Mouse (Mus musculus) megakaryocyte-erythroid progenitor cell, adult 5-6 weeks (primary cell): Measurements from ENCODE around the gene Slc36a1. TPM values are rescaled to one million over a fixed set of nuclear protein-coding genes. Genes with fewer than 3 reads are reported as not detected.

ENCODE experiments used
- ATAC-seq: replicated peaks from 2 replicates; pipeline ENCODE4 v1.8.0; 2016; ENCODE audit warnings: mild to moderate bottlenecking, inconsistent platforms; ENCODE audit not compliant: severe bottlenecking, poor library complexity, low FRiP score, low TSS enrichment
- total RNA-seq, 2 experiments: library from RNA; stranded (forward) in 1 of 2; stranded (reverse) in 1 of 2; fragments of 200-1000, 215-1000 nt in 1 of 2; fragments of >200 nt in 1 of 2; fragmentation: Nextera tagmentation in 1 of 2; gene quantifications; 2 replicates each; pipeline ENCODE4 v1.2.3; 2014 to 2017

The Slc36a1 gene
- total RNA-seq, 2 experiments from 2014 or later: 3.0 to 9.1 TPM

DNA sequence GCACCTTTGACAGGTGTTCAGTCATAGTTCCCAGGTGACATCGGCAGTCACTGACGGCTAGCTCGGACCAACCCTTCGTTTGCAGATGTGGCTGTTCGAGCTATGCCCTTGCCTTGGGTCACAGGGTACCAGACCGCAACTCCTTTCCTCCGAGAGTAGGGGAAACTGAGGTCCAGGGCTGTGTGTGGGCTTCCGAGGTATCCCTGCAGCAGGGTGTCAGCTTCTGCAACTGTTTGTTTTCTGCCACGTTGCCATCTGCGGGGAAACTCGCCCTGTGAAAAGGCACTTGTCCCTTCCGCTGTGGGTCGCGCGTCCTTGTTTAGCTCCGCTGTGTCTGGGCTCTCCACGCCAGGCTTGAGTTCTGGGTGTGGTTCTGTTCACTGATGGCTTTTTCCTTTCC, 452 bp downstream of the Slc36a1 start:
- peak; percentile 41; the same call in 1 of the 2 replicates for ATAC-seq

DNA sequence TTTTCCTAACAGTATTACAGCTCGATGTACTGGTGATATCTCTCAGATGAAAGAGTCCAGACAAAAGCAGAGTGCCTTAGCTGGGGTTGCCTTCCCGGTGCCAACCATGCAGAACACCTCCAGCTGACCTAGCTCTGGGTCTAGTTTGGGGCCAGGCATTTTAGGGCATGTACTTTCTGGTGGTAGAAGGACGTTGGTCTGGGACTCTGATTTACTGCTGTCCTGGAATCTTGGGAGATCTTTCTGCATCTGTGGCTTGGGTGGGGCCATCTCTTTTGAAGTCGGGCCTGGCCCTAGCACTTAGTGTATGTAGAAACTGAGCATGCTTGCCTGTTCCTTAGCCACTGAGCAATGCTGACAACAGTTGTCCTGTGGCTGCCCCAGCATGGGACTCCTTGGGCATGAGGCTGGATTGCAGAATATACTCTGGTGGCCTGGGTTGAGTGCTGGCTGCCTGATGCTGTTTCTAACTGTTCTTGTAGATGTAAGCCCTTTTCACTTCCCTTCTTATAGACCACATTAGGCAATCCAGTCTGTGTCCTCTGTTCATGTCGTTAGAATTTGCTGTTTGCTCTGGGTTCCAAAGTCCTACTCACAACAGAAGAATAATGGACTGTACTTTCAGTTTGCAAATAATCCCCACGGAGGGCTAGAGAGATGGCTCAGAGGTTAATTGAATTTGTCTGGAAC, 4.0 kb downstream of the Slc36a1 start:
- ATAC-seq: no peak

DNA sequence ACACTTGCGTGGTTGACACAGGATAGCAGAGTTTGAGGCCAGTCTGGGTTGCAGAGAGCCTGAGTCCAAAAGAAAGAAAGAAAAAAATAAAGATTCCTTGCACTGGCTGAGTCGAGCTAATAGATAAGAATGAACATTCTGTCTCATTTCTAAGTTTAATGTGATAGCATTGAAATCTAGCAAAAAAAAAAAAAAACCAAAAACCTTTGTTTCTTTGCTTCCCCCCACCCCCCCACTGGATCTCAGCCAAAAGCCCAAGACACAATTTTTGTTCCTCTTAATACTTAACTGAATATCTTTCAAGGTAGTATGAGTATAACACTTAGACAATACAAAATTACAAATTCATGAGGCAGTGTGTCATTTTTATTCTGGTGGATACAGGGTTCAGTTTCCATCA, 4.9 kb downstream of the Slc36a1 start:
- no peak for ATAC-seq

DNA sequence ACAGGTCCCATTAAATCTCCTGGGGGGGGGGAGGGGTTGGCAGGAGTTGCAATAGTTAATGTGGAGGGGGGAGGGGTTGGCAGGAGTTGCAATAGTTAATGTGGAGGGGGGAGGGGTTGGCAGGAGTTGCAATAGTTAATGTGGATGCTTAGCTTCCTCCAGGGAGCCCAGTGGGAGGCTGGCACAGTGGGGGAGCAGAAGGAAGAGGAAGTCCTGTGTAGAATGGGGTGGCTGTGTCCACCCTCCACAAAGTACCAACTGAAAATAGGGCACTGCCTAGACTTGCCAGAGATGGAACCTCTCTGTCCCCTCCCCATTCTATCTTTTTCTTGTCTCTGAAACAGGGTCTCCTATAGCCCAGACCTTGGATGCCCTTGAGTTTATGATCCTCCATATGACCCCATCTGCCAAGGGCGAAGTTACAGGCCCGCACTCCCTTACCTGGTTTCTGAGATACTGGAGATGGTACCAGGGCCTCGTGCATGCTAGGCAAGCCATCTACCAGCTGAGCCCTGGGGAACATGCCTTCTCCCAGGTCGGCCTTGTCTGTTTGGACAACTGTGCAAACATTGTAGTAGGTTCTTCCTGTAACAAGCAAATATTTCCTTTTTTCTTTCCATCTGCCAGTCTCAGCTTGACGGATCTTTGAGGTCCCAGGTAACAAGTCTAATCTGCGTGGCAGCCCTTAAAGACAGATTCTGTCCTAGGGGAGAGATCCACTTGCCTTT, 5.6 kb downstream of the Slc36a1 start:
- no peak for ATAC-seq

DNA sequence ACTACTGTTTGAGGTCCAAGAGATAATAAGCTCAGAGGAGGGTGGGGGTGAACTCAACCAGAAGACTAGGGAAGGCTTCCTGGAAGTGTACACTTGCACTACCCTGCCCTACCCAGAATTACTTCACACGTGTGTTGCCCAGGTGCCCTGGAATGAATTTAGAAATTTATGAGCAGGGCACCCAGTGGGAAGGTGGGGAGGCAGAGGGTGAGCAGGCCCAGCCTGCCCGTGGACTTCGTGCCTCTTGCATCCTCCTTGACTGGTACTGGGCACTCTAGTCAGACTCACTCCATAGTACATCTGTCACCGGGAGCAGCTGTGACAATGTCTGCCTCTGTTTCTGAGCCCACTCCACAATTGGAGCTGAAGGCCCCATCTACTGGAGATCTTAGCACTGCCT, 9.4 kb downstream of the Slc36a1 start:
- no peak for ATAC-seq

DNA sequence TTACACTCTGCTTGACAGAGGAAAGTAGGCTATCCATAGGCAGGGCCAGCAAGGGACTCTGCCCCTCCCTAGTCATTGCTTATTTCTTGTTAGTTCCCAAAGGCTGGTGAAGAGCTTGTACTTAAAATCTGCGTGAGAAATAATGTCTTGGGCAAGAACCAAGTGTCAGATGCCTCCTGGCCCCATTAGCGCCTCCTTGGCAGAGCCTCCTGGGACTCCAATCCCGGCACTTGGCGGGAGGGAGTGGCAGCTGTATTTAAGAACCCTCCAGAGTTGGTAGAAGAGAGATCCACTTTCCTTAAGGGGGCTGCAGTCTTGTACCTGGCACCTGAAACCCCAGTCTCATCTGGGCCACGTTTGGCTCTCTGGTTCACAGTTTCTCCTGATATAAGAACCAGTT, 10.0 kb downstream of the Slc36a1 start:
- ATAC-seq: no peak

DNA sequence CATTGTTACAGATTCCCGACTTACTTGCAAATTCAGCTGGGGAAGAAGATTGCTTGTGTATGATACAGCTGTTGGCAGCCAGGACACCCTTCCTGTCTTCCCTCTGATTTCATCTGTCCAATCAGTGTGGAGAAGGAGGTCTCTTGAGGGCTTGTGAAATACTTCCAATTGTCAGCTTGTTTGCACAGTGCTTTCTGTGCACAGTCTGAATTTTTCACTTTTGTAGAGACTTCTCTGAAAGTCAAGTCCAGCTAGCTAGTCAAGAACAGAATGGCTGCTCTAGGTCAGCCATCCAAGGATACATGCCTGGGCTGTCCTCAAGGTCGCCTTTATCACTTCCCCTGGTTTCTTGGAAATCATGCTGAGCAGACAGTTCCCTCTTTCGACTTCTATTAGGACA, 10.8 kb downstream of the Slc36a1 start:
- no peak for ATAC-seq

DNA sequence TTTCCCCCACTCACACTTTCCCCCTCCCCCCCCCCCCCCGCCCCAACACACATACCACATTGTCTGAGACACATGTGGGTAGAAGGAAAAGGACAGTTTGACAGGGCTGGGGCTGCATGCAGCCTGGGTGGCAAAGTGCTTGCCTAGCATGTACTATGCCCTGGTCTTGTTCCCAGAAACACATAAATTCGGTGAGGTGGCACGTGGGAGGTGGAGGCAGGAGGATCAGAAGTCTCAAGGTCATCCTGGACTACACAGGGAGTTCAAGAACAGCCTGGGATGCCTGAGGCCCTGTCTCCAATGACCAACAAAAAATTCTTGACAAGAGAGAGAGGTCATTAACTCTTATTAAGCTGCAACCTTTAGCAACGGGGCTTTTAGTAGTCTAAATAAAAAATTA, 11.9 kb downstream of the Slc36a1 start:
- ATAC-seq: no peak

DNA sequence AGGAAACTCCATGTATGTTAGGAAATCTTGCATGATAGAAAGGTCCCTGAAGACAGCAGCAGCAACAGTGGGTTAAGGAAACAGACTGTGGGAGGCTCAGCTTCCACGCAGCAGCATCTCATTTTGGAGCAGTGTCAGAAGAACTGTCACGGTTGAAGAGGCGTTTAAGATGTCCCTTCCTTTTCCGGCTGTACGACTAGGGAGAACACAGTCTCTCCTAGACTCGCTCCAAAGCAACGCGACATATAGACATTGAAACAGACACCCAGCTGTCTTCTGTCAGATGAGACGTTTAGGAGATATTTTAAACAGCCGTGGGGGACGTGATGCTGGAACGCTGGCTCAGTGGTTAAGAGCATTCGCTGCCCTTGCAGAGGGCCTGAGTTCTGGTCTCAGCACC, 12.7 kb downstream of the Slc36a1 start:
- ATAC-seq: no peak

DNA sequence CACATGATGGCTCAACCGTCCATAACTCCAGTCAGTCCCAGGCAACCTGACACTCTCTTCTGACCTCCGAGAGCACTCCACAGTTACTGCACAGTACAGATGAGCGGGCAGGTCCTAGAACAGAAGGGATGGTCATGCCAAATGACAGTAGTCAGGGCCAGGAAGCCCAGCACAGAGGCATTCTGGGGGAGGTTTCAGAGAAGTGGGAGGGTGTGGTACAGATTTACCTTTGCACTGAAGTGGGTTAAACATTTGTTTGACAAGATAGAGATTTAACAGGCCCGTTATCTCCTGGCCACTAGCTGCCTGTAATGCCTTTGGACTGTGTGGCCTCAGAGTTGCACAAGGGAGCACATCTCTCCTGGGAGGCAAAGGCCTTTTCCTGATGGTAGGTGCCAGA, 13.3 kb downstream of the Slc36a1 start:
- ATAC-seq: no peak

DNA sequence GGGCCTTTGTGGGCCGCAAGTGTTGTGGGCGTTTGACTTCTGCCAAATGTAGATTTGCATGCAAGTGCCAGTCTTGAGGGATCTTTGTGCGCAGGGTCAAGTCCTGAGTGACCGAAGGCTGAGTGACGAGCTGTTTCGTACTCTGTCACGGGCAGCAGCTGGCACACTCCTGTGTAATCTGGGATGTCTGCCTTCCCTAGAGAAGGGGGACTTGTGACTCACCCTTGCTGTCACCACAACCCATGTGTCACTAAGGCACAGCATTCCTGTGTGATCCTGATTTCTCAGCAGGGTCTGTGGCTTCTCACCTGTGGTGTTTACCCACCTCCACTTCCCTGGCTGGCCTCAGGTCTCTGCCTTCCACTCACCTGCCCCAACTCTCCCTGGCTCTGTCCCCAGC, 13.7 kb downstream of the Slc36a1 start:
- no peak for ATAC-seq

DNA sequence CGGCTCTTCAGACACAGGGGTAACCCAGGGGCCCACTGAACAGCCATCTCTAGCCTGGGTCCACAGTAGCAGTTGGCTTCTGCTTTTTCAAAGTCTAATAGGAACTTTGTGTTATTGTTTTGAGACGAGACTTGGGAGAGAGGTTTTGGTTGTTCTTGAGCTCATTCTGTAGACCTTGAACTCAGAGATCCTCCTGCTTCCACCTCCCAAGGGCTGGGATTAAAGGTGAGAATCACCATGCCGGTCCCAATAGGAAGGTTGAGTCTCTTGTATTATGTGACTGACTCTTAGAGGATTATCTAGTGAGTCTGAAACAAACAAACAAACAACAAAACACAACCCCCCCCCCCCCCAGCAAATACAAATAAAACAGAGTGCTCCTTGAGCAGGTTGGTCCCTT, 14.3 kb downstream of the Slc36a1 start:
- no peak for ATAC-seq

DNA sequence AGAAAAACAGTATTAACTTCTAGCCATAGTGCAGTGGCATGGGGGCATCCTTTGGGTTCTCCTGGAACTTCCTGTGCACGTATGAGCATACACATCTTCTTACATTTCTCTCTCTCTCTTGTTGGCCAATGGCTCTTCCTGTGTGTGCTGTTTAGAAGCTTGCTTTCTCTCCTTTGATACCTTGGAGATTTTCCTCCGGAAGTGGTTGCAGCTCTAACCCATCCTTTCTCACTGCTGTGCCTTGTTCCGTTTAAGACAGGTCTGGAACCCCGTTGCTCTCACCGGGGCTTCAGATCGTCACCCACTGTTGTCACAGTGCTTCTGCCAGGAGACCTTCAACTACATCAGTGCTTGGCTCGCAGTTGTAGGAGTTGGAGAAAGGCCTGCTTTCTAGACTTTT, 17.2 kb downstream of the Slc36a1 start:
- ATAC-seq: no peak

DNA sequence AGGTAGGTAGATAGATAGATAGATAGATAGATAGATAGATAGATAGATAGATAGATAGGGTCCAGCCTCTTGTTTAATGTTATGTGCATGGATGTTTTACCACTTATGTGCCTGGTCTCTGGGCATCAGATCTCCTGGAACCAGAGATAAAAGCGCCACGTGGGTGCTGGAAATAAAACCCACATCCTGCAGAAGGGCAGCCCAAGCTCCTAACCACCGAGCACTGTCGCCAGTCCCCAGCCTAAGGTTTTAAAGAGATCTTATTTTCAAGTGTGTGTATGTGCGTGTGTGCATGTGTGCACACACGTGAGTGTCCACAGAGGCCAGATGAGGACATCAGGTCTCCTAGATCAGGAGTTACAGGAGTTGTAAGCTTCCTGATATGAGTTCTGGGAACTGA, 26.9 kb downstream of the Slc36a1 start:
- no peak for ATAC-seq

DNA sequence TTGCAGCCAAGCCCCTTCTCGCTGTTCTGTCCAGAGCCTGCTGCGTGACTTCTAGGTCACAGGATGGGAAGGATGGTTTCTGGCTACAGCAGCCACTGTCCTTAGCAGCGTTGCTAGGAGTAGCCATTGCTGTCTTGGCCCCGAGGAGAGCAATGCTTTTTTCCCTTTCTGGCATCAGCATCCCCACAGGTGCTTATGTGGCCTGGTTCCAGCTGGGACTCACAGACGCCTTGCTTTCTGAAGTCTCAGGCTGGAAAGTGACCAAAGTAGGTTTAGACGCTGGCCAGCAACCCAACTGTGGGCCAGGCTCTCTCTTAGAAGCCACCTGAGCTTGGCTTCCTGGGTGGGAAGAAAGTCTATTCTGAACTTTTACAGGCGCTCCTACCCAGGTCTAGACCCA, 30.1 kb downstream of the Slc36a1 start:
- ATAC-seq: no peak

DNA sequence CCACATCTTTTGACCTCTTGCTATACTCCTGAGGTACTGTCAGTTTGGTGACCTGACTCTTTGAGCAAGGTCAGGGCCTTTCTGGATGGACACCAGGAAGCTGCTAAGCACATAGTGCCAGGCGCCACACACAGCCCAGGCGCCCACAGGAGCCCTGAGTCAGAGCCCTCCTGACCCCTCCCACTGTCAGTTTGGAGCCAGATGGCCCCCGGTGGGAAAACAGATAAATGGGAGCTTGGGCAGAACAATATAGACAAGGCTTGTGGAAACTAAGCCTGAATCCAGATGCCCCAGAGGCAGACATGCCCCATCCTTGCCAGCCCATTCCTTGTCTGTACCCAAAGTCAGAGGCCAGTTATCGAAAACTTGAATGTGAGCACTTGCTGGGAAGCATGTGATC, 30.6 kb downstream of the Slc36a1 start:
- no peak for ATAC-seq

DNA sequence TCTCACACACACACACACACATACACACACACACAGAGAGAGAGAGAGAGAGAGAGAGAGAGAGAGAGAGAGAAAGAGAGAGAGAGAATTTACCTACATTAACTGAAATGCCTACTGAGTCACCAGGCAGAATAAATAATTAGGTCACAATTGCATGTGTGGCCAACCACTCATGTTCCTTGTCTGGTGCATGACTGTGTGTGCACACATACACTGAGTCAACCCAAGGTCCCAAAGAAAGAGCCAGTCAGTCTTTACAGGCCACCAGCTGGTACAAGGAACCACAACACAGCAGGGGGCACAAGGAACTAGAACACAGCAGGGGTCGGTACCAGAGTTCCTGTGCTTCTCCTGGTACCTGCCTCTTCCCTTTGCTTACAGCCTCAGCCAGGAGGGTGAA, 32.7 kb downstream of the Slc36a1 start:
- no peak for ATAC-seq

DNA sequence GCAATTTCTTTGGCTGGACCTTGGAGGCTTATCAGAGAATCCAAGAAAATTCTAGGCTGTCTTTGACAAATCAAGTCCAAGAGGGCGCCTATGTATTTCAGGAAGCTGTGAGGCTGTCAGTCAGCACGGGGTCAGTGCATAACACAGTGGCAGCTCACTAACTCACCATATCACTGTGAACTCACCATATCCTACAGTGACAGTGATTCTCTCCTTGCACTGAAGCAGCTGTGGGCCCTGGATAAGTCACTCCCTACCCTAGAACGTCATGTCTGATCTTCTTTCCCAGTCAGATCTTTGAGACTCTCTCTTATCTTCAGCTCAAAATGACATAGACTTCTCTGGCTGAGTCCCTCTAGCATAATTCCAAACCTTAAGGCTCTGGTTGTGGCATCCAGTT, 35.3 kb downstream of the Slc36a1 start:
- ATAC-seq: peak; percentile 45; the same call in 1 of the 2 replicates

DNA sequence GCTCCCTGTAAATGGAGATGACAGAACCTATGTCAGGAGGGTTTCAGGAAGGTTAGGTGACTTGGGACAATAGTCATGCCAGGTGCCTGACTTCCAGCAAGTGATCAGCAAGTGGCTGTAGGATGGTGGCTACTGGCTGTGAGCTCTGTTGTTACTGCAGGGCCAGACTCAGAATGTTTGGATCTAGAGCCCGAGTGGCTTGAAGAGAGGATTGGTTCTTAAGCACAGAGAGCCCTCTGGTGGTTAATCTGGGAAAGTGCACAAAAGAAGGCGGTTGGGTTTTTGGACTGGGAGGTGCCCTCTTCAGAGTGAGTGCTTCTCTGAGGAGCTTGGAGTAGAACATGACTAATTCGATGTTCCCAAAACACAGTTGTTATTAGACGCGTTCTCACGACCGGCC, 36.4 kb downstream of the Slc36a1 start:
- peak; percentile 91 for ATAC-seq

DNA sequence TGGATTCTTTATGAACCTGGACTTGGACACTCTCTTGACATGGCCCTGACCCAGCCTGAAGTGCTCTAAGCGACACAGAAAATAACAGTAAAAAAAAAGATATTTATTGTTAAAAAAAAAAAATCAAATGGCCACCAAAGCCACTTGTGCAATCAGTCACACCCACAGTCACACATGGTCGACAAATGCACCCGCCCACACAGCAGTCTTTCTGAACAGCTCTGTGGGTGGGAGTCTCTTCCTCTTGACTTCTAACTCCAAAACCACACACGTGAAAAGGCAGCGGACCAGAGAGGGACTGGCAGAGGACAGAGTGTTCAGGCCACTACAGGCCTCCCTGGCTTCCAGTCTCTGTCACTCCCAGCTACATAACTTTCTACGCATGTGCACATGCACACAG, 46.4 kb downstream of the Slc36a1 start:
- ATAC-seq: no peak

DNA sequence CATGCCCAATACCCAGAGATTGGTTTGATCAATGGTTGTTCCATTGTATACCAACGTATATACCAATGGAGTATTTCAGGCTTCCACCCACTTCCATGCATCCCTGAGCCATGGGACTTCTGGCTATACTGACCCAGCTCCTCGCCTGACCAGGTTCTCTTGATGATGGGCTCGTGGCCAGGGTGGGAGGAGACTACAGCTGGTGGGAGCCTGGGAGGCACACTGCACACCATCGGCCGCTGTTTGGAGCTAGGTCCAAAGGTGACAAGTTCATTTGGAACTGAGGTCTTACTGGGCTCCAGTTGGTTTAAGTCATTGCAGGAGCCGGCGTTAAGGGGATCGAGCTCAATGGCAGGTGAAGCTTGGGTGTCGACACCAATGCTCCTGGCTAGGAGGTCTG, 49.2 kb downstream of the Slc36a1 start:
- no peak for ATAC-seq
